Mouse (Mus musculus) lung, postnatal 0 days (tissue): ENCODE data around the gene Pxmp2.

Source experiments
- CTCF ChIP-seq: IDR thresholded peaks from 2 replicates; pipeline ENCODE4 v1.5.1; 2016; ENCODE audit warnings: antibody characterized with exemption, mild to moderate bottlenecking
- EP300 ChIP-seq: IDR thresholded peaks from 2 replicates; pipeline ENCODE4 v1.6.1; 2016; ENCODE audit warnings: antibody characterized with exemption, mild to moderate bottlenecking, control low read depth

GRCm38 (mm10) chr5:110308861-110309260, 22.9 kb upstream of the Pxmp2 start:
- TF ChIP-seq EP300 (no peak), CTCF (no peak)
